Mouse (Mus musculus) kidney, postnatal 25 days (tissue): ENCODE results near the gene Adprhl1.

Source experiments
- DNase-seq, 2 experiments: peaks; one replicate each; pipeline ENCODE4 v3.0.0; 2021; ENCODE audit warnings: mixed read lengths in 2 of 2

Adprhl1 gene

GRCm38 (mm10) chr8:13254019-13254418 is at the start of gene Adprhl1:
Gene Adprhl1 (minus strand): TSS chr8:13254162.
- peak; percentile 76 to 80 for DNase-seq

GRCm38 (mm10) chr8:13301036-13301435 is 47.1 kb upstream of the Adprhl1 start:
- DNase-seq = no peak

GRCm38 (mm10) chr8:13299571-13299970 is 45.6 kb upstream of the Adprhl1 start:
- DNase-seq = peak in 1 of 2 experiments; percentile 55

- no peak for DNase-seq
These were observed 39.9 kb upstream of the Adprhl1 start for GRCm38 (mm10) chr8:13293677-13294470.

GRCm38 (mm10) chr8:13292364-13292763 is 38.4 kb upstream of the Adprhl1 start:
- DNase-seq = peak; percentile 77 to 80

- DNase-seq = no peak
These were observed 34.7 kb upstream of the Adprhl1 start for GRCm38 (mm10) chr8:13288646-13289045.

- peak; percentile 97 for DNase-seq
These were observed 34.0 kb upstream of the Adprhl1 start, which contains the start of the genes Dcun1d2 and Tmco3 for GRCm38 (mm10) chr8:13287692-13288623. Gene Dcun1d2 (minus strand): TSS chr8:13288131. Gene Tmco3 (plus strand): TSS chr8:13288190.

- DNase-seq = peak; percentile 94 to 98
These were observed 33.3 kb upstream of the Adprhl1 start for GRCm38 (mm10) chr8:13287304-13287691.

- DNase-seq = no peak
These were observed 29.2 kb upstream of the Adprhl1 start for GRCm38 (mm10) chr8:13283200-13283599.

GRCm38 (mm10) chr8:13276941-13277447 is 23.0 kb upstream of the Adprhl1 start:
- DNase-seq = no peak

GRCm38 (mm10) chr8:13272834-13273233 is 18.9 kb upstream of the Adprhl1 start:
- no peak for DNase-seq

GRCm38 (mm10) chr8:13267566-13267965 is 13.6 kb upstream of the Adprhl1 start:
- peak in 1 of 2 experiments; percentile 6 for DNase-seq

- no peak for DNase-seq
These were observed 9.4 kb upstream of the Adprhl1 start for GRCm38 (mm10) chr8:13263376-13263775.

GRCm38 (mm10) chr8:13253413-13253812 is 549 bp downstream of the Adprhl1 start:
- no peak for DNase-seq

- DNase-seq = no peak
These were observed 1.1 kb downstream of the Adprhl1 start for GRCm38 (mm10) chr8:13252837-13253236.

GRCm38 (mm10) chr8:13244343-13244880 is 9.6 kb downstream of the Adprhl1 start:
- peak in 1 of 2 experiments; percentile 16 for DNase-seq

GRCm38 (mm10) chr8:13242985-13243870 is 10.7 kb downstream of the Adprhl1 start:
- DNase-seq = peak in 1 of 2 experiments; percentile 31

- DNase-seq = peak; percentile 42 to 62
These were observed 13.3 kb downstream of the Adprhl1 start for GRCm38 (mm10) chr8:13240691-13241090.

GRCm38 (mm10) chr8:13240055-13240454 is 13.9 kb downstream of the Adprhl1 start:
- peak in 1 of 2 experiments; percentile 12 for DNase-seq

GRCm38 (mm10) chr8:13234803-13235202 is 19.2 kb downstream of the Adprhl1 start:
- DNase-seq = no peak

- DNase-seq = no peak
These were observed 23.5 kb downstream of the Adprhl1 start for GRCm38 (mm10) chr8:13230471-13230870.

- no peak for DNase-seq
These were observed 24.2 kb downstream of the Adprhl1 start for GRCm38 (mm10) chr8:13229802-13230201.
